Mouse (Mus musculus) CH12.LX (cell line): ENCODE measurements around the gene Abhd14b.

ENCODE experiments used
- CHD2 ChIP-seq: IDR thresholded peaks from 2 replicates; pipeline ENCODE4 v1.6.1; 2011; ENCODE audit warnings: low read length, improper control_type of control experiment
- CTCF ChIP-seq, 2 experiments: IDR thresholded peaks in 1 of 2; conservative IDR thresholded peaks in 1 of 2; 2 replicates each; pipeline ENCODE4 v1.5.1; 2011 to 2012; ENCODE audit warnings: low read depth in 2 of 2, low read length in 2 of 2, improper control_type of control experiment in 1 of 2, inconsistent platforms in 1 of 2, mild to moderate bottlenecking in 1 of 2, moderate library complexity in 1 of 2
- E2F4 ChIP-seq: IDR thresholded peaks from 2 replicates; pipeline ENCODE4 v1.6.1; 2011; ENCODE audit warnings: low read depth, low read length, improper control_type of control experiment; ENCODE audit not compliant: insufficient replicate concordance
- EP300 ChIP-seq: IDR thresholded peaks from 2 replicates; pipeline ENCODE4 v1.6.1; 2011; ENCODE audit warnings: low read length, improper control_type of control experiment
- KAT2A ChIP-seq: IDR thresholded peaks from 2 replicates; pipeline ENCODE4 v1.6.1; 2012; ENCODE audit warnings: low read length, improper control_type of control experiment, inconsistent platforms; ENCODE audit not compliant: insufficient replicate concordance
- MAFK ChIP-seq: IDR thresholded peaks from 2 replicates; pipeline ENCODE4 v1.6.1; 2011; ENCODE audit warnings: low read length, improper control_type of control experiment; ENCODE audit not compliant: insufficient replicate concordance
- MAX ChIP-seq: IDR thresholded peaks from 2 replicates; pipeline ENCODE4 v1.6.1; 2011; ENCODE audit warnings: low read length, improper control_type of control experiment
- MAZ ChIP-seq: IDR thresholded peaks from 2 replicates; pipeline ENCODE4 v1.6.1; 2012; ENCODE audit warnings: low read depth, mild to moderate bottlenecking, inconsistent platforms, low read length, improper control_type of control experiment, moderate library complexity
- PAX5 ChIP-seq: IDR thresholded peaks from 2 replicates; pipeline ENCODE4 v1.6.1; 2012; ENCODE audit warnings: low read length, inconsistent platforms, mixed read lengths
- POLR2A ChIP-seq: IDR thresholded peaks from 2 replicates; pipeline ENCODE4 v1.6.1; 2011; ENCODE audit warnings: low read depth, mild to moderate bottlenecking, improper control_type of control experiment, low read length
- RAD21 ChIP-seq: IDR thresholded peaks from 2 replicates; pipeline ENCODE4 v1.6.1; 2011; ENCODE audit warnings: low read depth, mild to moderate bottlenecking, low read length, improper control_type of control experiment, moderate library complexity

- TF ChIP-seq EP300 = no peak
- TF ChIP-seq CHD2 = no peak
- no peak for TF ChIP-seq MAZ
- no peak for TF ChIP-seq POLR2A
- TF ChIP-seq RAD21 = peak; percentile 19
- no peak for TF ChIP-seq E2F4
- no peak for TF ChIP-seq PAX5
- TF ChIP-seq MAX = no peak
- TF ChIP-seq KAT2A = no peak
- TF ChIP-seq CTCF (conservative IDR thresholded peaks at IDR 0.05 in 1 of 2, IDR thresholded peaks at IDR 0.05 in 1 of 2; ENCODE audit: low read depth in 2 of 2, low read length in 2 of 2) = peak in 1 of 2 experiments; percentile 52; a peak in 2 of 4 replicates
- TF ChIP-seq MAFK = no peak
Observed at GRCm38 (mm10) chr9:106442680-106443079, 4.6 kb upstream of the Abhd14b start.
